Mouse (Mus musculus) thymus, adult 2 months (tissue): Measurements from ENCODE around the gene Abcb8.

Experiments used
- CTCF ChIP-seq: fragments of 200-500 bp; IDR thresholded peaks from 2 replicates; pipeline ENCODE4 v1.5.1; 2012; ENCODE audit warnings: mild to moderate bottlenecking, control low read depth, low read length, moderate library complexity, borderline replicate concordance; ENCODE audit not compliant: control insufficient read depth, poor library complexity, insufficient read depth; ENCODE audit errors: extremely low read depth
- POLR2A ChIP-seq: fragments of 200-500 bp; IDR thresholded peaks from 2 replicates; pipeline ENCODE4 v1.6.1; 2012; ENCODE audit warnings: mild to moderate bottlenecking, low read length, control low read depth, moderate library complexity; ENCODE audit not compliant: control insufficient read depth, poor library complexity, insufficient read depth; ENCODE audit errors: extremely low read depth

- TF ChIP-seq CTCF (no peak), POLR2A (no peak)
Observed at GRCm38 (mm10) chr5:24364963-24365362, 28.5 kb upstream of the Abcb8 start.
